Mouse (Mus musculus): ENCODE measurements around the gene Zfp367. TPM values are rescaled to one million over a fixed set of nuclear protein-coding genes. Genes with fewer than 3 reads are reported as not detected.

Gene Zfp367
- polyA plus RNA-seq (2017; shearing (Covaris generic)) = 7.3 TPM

GRCm38 (mm10) chr13:64153083-64153682, at the start of gene Zfp367:
Gene Zfp367, minus strand, starts transcription at chr13:64153202.

GRCm38 (mm10) chr13:64161548-64161915, 8.5 kb upstream of the Zfp367 start, which contains the start of gene Habp4:
Gene Habp4, plus strand, starts transcription at chr13:64161824.

GRCm38 (mm10) chr13:64128858-64129615, 24.0 kb downstream of the Zfp367 start, which contains the start of gene Slc35d2:
Gene Slc35d2, minus strand, starts transcription at chr13:64129368.

GRCm38 (mm10) chr13:64089130-64089529, 63.9 kb downstream of the Zfp367 start, which contains the start of gene Hsd17b3:
Gene Hsd17b3, minus strand, starts transcription at chr13:64089230.

Other genes with a start within 250 kb of the Zfp367 start
- not detected for gene Hsd17b3, start 64.0 kb downstream of the Zfp367 start, polyA plus RNA-seq (2017; shearing (Covaris generic))
- gene Slc35d2, start 23.8 kb downstream of the Zfp367 start, polyA plus RNA-seq (2017; shearing (Covaris generic)) = 19.5 TPM
- gene Habp4, start 8.6 kb upstream of the Zfp367 start, polyA plus RNA-seq (2017; shearing (Covaris generic)) = 19.9 TPM
- 7.1 TPM for gene Cdc14b, start 122.1 kb upstream of the Zfp367 start, polyA plus RNA-seq (2017; shearing (Covaris generic))
- gene Aaed1, start 159.5 kb upstream of the Zfp367 start, polyA plus RNA-seq (2017; shearing (Covaris generic)) = 64.1 TPM
- gene Ctsl, start 217.7 kb upstream of the Zfp367 start, polyA plus RNA-seq (2017; shearing (Covaris generic)) = 33.2 TPM

All from naive thymus-derived CD4-positive, alpha-beta T cell, adult 5 months (primary cell).